Mouse (Mus musculus) cerebellum, postnatal 4 days (tissue): Measurements from ENCODE around the gene Ndufs7.

Source experiments
- DNase-seq, 2 experiments: peaks; one replicate each; pipeline ENCODE4 v3.0.0; 2022; ENCODE audit warnings: low spot score in 2 of 2, mixed read lengths in 1 of 2

Ndufs7 gene

GRCm38 (mm10) chr10:80293325-80293724 lies 44.4 kb downstream of the Ndufs7 start:
- no peak for DNase-seq

GRCm38 (mm10) chr10:80294311-80294710 lies 45.4 kb downstream of the Ndufs7 start:
- DNase-seq, result no peak

- no peak for DNase-seq
Observed at GRCm38 (mm10) chr10:80294788-80295303, 45.9 kb downstream of the Ndufs7 start.

GRCm38 (mm10) chr10:80295618-80296425 lies 46.9 kb downstream of the Ndufs7 start, which contains the start of gene Apc2:
TSS of gene Apc2 (plus strand) at chr10:80295977.
- peak in 1 of 2 experiments; percentile 64 for DNase-seq

GRCm38 (mm10) chr10:80296824-80297223 lies 47.9 kb downstream of the Ndufs7 start:
- no peak for DNase-seq

- DNase-seq, result no peak
Observed at GRCm38 (mm10) chr10:80297526-80298133, 48.7 kb downstream of the Ndufs7 start.

GRCm38 (mm10) chr10:80298571-80299281 lies 49.8 kb downstream of the Ndufs7 start:
- peak; percentile 94 to 95 for DNase-seq

- no peak for DNase-seq
Observed at GRCm38 (mm10) chr10:80299301-80299700, 50.4 kb downstream of the Ndufs7 start.

- DNase-seq, result no peak
Observed at GRCm38 (mm10) chr10:80299824-80300223, 50.9 kb downstream of the Ndufs7 start.

- DNase-seq, result peak in 1 of 2 experiments; percentile 68
Observed at GRCm38 (mm10) chr10:80300672-80301181, 51.8 kb downstream of the Ndufs7 start.

- DNase-seq, result no peak
Observed at GRCm38 (mm10) chr10:80301256-80302081, 52.5 kb downstream of the Ndufs7 start.

- no peak for DNase-seq
Observed at GRCm38 (mm10) chr10:80302082-80302355, 53.1 kb downstream of the Ndufs7 start.

- DNase-seq, result peak in 1 of 2 experiments; percentile 74
Observed at GRCm38 (mm10) chr10:80302471-80302881, 53.6 kb downstream of the Ndufs7 start.

GRCm38 (mm10) chr10:80304458-80304857 lies 55.5 kb downstream of the Ndufs7 start:
- DNase-seq, result no peak

- DNase-seq, result no peak
Observed at GRCm38 (mm10) chr10:80304862-80305261, 55.9 kb downstream of the Ndufs7 start.
